Mouse (Mus musculus) Patski (cell line): ENCODE data around the gene Naa35. TPM values are rescaled to one million over a fixed set of nuclear protein-coding genes. Genes with fewer than 3 reads are reported as not detected.

Source experiments
- ATAC-seq: fragments of 100-300 bp; one replicate; pipeline ENCODE4 v1.8.0; 2021
- CTCF ChIA-PET: fragments of 350-600 bp; sonication (Branson Sonifier 250); formaldehyde crosslinking; loops from one replicate; lab custom pipeline; 2022; ENCODE audit warnings: inconsistent platforms; lab: Charles Lee
- POLR2A ChIA-PET: fragments of 350-600 bp; sonication (Branson Sonifier 250); formaldehyde crosslinking; loops from one replicate; lab custom pipeline; 2022; ENCODE audit warnings: antibody characterized with exemption, inconsistent platforms; lab: Charles Lee
- DNase-seq: peaks from one replicate; pipeline ENCODE4 v3.0.0-alpha.2; 2011; ENCODE audit warnings: low read depth, low spot score
- H3K27me3 ChIP-seq: fragments of 371-371 bp; one replicate; pipeline ENCODE4 v1.5.1; 2021
- CTCF ChIP-seq: fragments of 100-300 bp; IDR thresholded peaks from one replicate; pipeline ENCODE4 v1.5.1; 2021
- in situ Hi-C: fragments of 300-500 bp; cut with MboI; formaldehyde crosslinking; loops from 3 replicates; pipeline ENCODE4 v1.11.1; 2018; ENCODE audit warnings: low pct_unique_long_range_greater_than_20kb, mixed read lengths
- polyA plus RNA-seq: library from polyadenylated mRNA; unstranded; gene quantifications from one replicate; pipeline ENCODE4 v1.2.3, GENCODE M21; 2021

Gene Naa35
- polyA plus RNA-seq, 1 experiment from 2014 or later = 75.0 TPM

GRCm38 (mm10) chr13:59626739-59627138, 41.7 kb downstream of the Naa35 start:
- H3K27me3 ChIP-seq = no peaks in the 10 kb centered on the region
- ATAC-seq = no peak
- TF ChIP-seq CTCF = no peak
- in situ Hi-C loops = no loop called here
- POLR2A ChIA-PET = no interaction called here
- CTCF ChIA-PET = interaction anchor here (1.5 kb wide), 1 partner anchor 102 kb away, joined by 4 read pairs; no protein-coding TSS in a partner anchor
- no peak for DNase-seq

GRCm38 (mm10) chr13:59634637-59635036, 49.6 kb downstream of the Naa35 start:
- ATAC-seq = no peak
- no peak for TF ChIP-seq CTCF
- in situ Hi-C loops = no loop called here
- ChIA-PET POLR2A (no interaction called here), CTCF (interaction anchor here (0.8 to 2.4 kb wide), 3 partner anchors 10 to 97 kb away, joined by 3 to 11 read pairs (median 3); partner anchors contain the start of gene Spata31d1d)
- DNase-seq = no peak
- no peaks in the 10 kb centered on the region for H3K27me3 ChIP-seq

- ChIA-PET CTCF (interaction anchor here (2.6 kb wide), 1 partner anchor 91 kb away, joined by 13 read pairs; no protein-coding TSS in a partner anchor), POLR2A (no interaction called here)
- no peak for TF ChIP-seq CTCF
- in situ Hi-C loops = no loop called here
- H3K27me3 ChIP-seq = no peaks in the 10 kb centered on the region
- ATAC-seq (no peak), DNase-seq (no peak)
Observed at GRCm38 (mm10) chr13:59637800-59638199, 52.7 kb downstream of the Naa35 start.

GRCm38 (mm10) chr13:59639368-59640177, 54.5 kb downstream of the Naa35 start:
- no peaks in the 10 kb centered on the region for H3K27me3 ChIP-seq
- no peak for TF ChIP-seq CTCF
- in situ Hi-C loops = no loop called here
- no peak for ATAC-seq
- ChIA-PET POLR2A (no interaction called here), CTCF (no interaction called here)
- no peak for DNase-seq

GRCm38 (mm10) chr13:59640178-59640440, 55.0 kb downstream of the Naa35 start:
- TF ChIP-seq CTCF = no peak
- DNase-seq (no peak), ATAC-seq (no peak)
- POLR2A ChIA-PET = no interaction called here
- in situ Hi-C loops = no loop called here
- CTCF ChIA-PET = interaction anchor here (2.9 kb wide), 1 partner anchor 8 kb away, joined by 8 read pairs; no protein-coding TSS in a partner anchor
- H3K27me3 ChIP-seq = no peaks in the 10 kb centered on the region

- H3K27me3 ChIP-seq = no peaks in the 10 kb centered on the region
- ATAC-seq (no peak), DNase-seq (no peak)
- ChIA-PET POLR2A (no interaction called here), CTCF (interaction anchor here (1.4 to 2.9 kb wide), 2 partner anchors 11 to 31 kb away, joined by 4 to 8 read pairs; no protein-coding TSS in a partner anchor)
- in situ Hi-C loops = no loop called here
- TF ChIP-seq CTCF = no peak
Observed at GRCm38 (mm10) chr13:59642818-59643217, 57.8 kb downstream of the Naa35 start.

GRCm38 (mm10) chr13:59645491-59645890, 60.4 kb downstream of the Naa35 start:
- no peaks in the 10 kb centered on the region for H3K27me3 ChIP-seq
- ChIA-PET CTCF (interaction anchor here (1.0 to 2.7 kb wide), 4 partner anchors 9 to 83 kb away, joined by 3 to 10 read pairs (median 6); no protein-coding TSS in a partner anchor), POLR2A (interaction anchor here (1.2 kb wide), 1 partner anchor 9 kb away, joined by 3 read pairs; no protein-coding TSS in a partner anchor)
- ATAC-seq = no peak
- in situ Hi-C loops = no loop called here
- DNase-seq = no peak
- TF ChIP-seq CTCF = no peak

- in situ Hi-C loops = no loop called here
- no peaks in the 10 kb centered on the region for H3K27me3 ChIP-seq
- POLR2A ChIA-PET = interaction anchor here (1.1 kb wide), 1 partner anchor 17 kb away, joined by 3 read pairs; no protein-coding TSS in a partner anchor
- CTCF ChIA-PET = interaction anchor here (1.0 to 2.7 kb wide), 4 partner anchors 10 to 82 kb away, joined by 5 to 10 read pairs (median 6); no protein-coding TSS in a partner anchor
- ATAC-seq = peak; percentile 96
- peak; percentile 93 for DNase-seq
- no peak for TF ChIP-seq CTCF
Observed at GRCm38 (mm10) chr13:59646674-59647244, 61.7 kb downstream of the Naa35 start.

GRCm38 (mm10) chr13:59647484-59647883, 62.4 kb downstream of the Naa35 start:
- CTCF ChIA-PET = interaction anchor here (1.7 to 2.7 kb wide), 2 partner anchors 16 to 81 kb away, joined by 5 to 10 read pairs; no protein-coding TSS in a partner anchor
- no peak for DNase-seq
- in situ Hi-C loops = no loop called here
- POLR2A ChIA-PET = interaction anchor here (1.1 kb wide), 1 partner anchor 17 kb away, joined by 3 read pairs; no protein-coding TSS in a partner anchor
- no peaks in the 10 kb centered on the region for H3K27me3 ChIP-seq
- no peak for TF ChIP-seq CTCF
- peak; percentile 7 for ATAC-seq

- DNase-seq = no peak
Observed at GRCm38 (mm10) chr13:59648598-59648997, 63.5 kb downstream of the Naa35 start.

More at GRCm38 (mm10) chr13:59648598-59648997, 63.5 kb downstream of the Naa35 start:
- TF ChIP-seq CTCF = no peak
- CTCF ChIA-PET = interaction anchor here (1.3 to 1.7 kb wide), 2 partner anchors 15 to 80 kb away, joined by 5 read pairs; no protein-coding TSS in a partner anchor
- POLR2A ChIA-PET = interaction anchor here (1.0 kb wide), 1 partner anchor 23 kb away, joined by 3 read pairs; no protein-coding TSS in a partner anchor
- ATAC-seq = no peak
- in situ Hi-C loops = no loop called here
- H3K27me3 ChIP-seq = no peaks in the 10 kb centered on the region
